Mouse (Mus musculus) lung, postnatal 36 days (tissue): ENCODE results near the gene Gcnt7.

ENCODE experiments used
- DNase-seq: peaks from one replicate; pipeline ENCODE4 v3.0.0; 2022; ENCODE audit warnings: mixed read lengths

Gcnt7 gene

GRCm38 (mm10) chr2:172401116-172401825 lies 57.1 kb downstream of the Gcnt7 start:
- DNase-seq, result peak; percentile 72
